Mouse (Mus musculus) heart, postnatal 10 days (tissue): Measurements from ENCODE around the gene Lactb. TPM values are rescaled to one million over a fixed set of nuclear protein-coding genes. Genes with fewer than 3 reads are reported as not detected.
"Not testable (repeated sequence)": the region's sequence is repeated elsewhere in the genome, so short reads cannot be mapped to it uniquely, and the experiment has no call there.

Source experiments
- DNase-seq, 2 experiments: peaks; one replicate each; pipeline ENCODE4 v3.0.0; 2021
- intact Hi-C: fragments of 180-260 bp; cut with DNase I; formaldehyde crosslinking; loops from one replicate; pipeline ENCODE4 v1.15.1; 2025
- total RNA-seq, 2 experiments: library from RNA; stranded (reverse); gene quantifications; 2 replicates each; pipeline ENCODE4 v1.2.3; 2021

The Lactb gene
- total RNA-seq, 2 experiments from 2014 or later, result 22.2 to 23.7 TPM

- DNase-seq, result no peak
- intact Hi-C loops, result no loop called here
Observed at GRCm38 (mm10) chr9:66925853-66926252, 49.4 kb downstream of the Lactb start.

- intact Hi-C loops, result no loop called here
Observed at GRCm38 (mm10) chr9:66922076-66922475, 53.2 kb downstream of the Lactb start.

GRCm38 (mm10) chr9:66920488-66921279, 54.6 kb downstream of the Lactb start:
- no peak for DNase-seq
- intact Hi-C loops, result loop anchor here (2.0 kb wide), 1 partner anchor 16 kb away; no protein-coding TSS in a partner anchor

More at GRCm38 (mm10) chr9:66922076-66922475, 53.2 kb downstream of the Lactb start:
- no peak for DNase-seq

- intact Hi-C loops, result loop anchor here (2.0 to 5.0 kb wide), 3 partner anchors 17 to 83 kb away; no protein-coding TSS in a partner anchor
- no peak for DNase-seq
Observed at GRCm38 (mm10) chr9:66919981-66920380, 55.3 kb downstream of the Lactb start.

GRCm38 (mm10) chr9:66919382-66919971, 55.8 kb downstream of the Lactb start, which contains the start of gene Rab8b:
Rab8b (minus strand) TSS chr9:66919687.
- peak; percentile 97 for DNase-seq
- intact Hi-C loops, result loop anchor here (5.0 kb wide), 2 partner anchors 42 to 82 kb away; no protein-coding TSS in a partner anchor

- DNase-seq, result peak; percentile 29 to 30
- intact Hi-C loops, result loop anchor here (5.0 kb wide), 2 partner anchors 42 to 82 kb away; no protein-coding TSS in a partner anchor
Observed at GRCm38 (mm10) chr9:66918672-66919330, 56.5 kb downstream of the Lactb start.

- intact Hi-C loops, result loop anchor here (5.0 kb wide), 2 partner anchors 41 to 81 kb away; no protein-coding TSS in a partner anchor
- DNase-seq, result no peak
Observed at GRCm38 (mm10) chr9:66917892-66918255, 57.4 kb downstream of the Lactb start.

GRCm38 (mm10) chr9:66917216-66917891, 57.9 kb downstream of the Lactb start:
- intact Hi-C loops, result loop anchor here (5.0 kb wide), 2 partner anchors 40 to 80 kb away; no protein-coding TSS in a partner anchor
- no peak for DNase-seq

- intact Hi-C loops, result loop anchor here (2.0 to 5.0 kb wide), 3 partner anchors 19 to 79 kb away; no protein-coding TSS in a partner anchor
Observed at GRCm38 (mm10) chr9:66915869-66916785, 59.2 kb downstream of the Lactb start.

GRCm38 (mm10) chr9:66915401-66915800, 59.9 kb downstream of the Lactb start:
- DNase-seq, result no peak
- intact Hi-C loops, result loop anchor here (2.0 to 5.0 kb wide), 3 partner anchors 19 to 78 kb away; no protein-coding TSS in a partner anchor

More at GRCm38 (mm10) chr9:66915869-66916785, 59.2 kb downstream of the Lactb start:
- DNase-seq, result no peak

GRCm38 (mm10) chr9:66914540-66914939, 60.7 kb downstream of the Lactb start:
- no peak for DNase-seq
- intact Hi-C loops, result loop anchor here (2.0 kb wide), 1 partner anchor 18 kb away; no protein-coding TSS in a partner anchor

- intact Hi-C loops, DNase-seq: not testable (repeated sequence)
Observed at GRCm38 (mm10) chr9:66913254-66913934, 61.9 kb downstream of the Lactb start.

GRCm38 (mm10) chr9:66912304-66912703, 63.0 kb downstream of the Lactb start:
- no peak for DNase-seq
- intact Hi-C loops, result no loop called here

GRCm38 (mm10) chr9:66910677-66911076, 64.6 kb downstream of the Lactb start:
- intact Hi-C loops, result no loop called here
- no peak for DNase-seq

- no peak for DNase-seq
- intact Hi-C loops, result no loop called here
Observed at GRCm38 (mm10) chr9:66909922-66910321, 65.4 kb downstream of the Lactb start.

GRCm38 (mm10) chr9:66907746-66908397, 67.4 kb downstream of the Lactb start:
- intact Hi-C loops, result no loop called here
- DNase-seq, result no peak

- DNase-seq, result no peak
- intact Hi-C loops, result no loop called here
Observed at GRCm38 (mm10) chr9:66907126-66907525, 68.2 kb downstream of the Lactb start.

- DNase-seq, result no peak
- intact Hi-C loops, result no loop called here
Observed at GRCm38 (mm10) chr9:66905990-66906389, 69.3 kb downstream of the Lactb start.
